Mouse (Mus musculus): Measurements from ENCODE around the gene Ctrc. TPM values are rescaled to one million over a fixed set of nuclear protein-coding genes. Genes with fewer than 3 reads are reported as not detected.
"Not testable (repeated sequence)": the region's sequence is repeated elsewhere in the genome, so short reads cannot be mapped to it uniquely, and the experiment has no call there.

Ctrc gene
- polyA plus RNA-seq, 1 experiment: not detected

- Histone ChIP-seq H3K4me2 (ENCODE audit: low read depth) (no peak overlapping the region), H3ac (ENCODE audit: control insufficient read depth, insufficient read length) (no peak overlapping the region), H3K27me3 (ENCODE audit: control insufficient read depth, insufficient read depth, insufficient read length) (no peaks in the 10 kb centered on the region), H3K36me3 (ENCODE audit: control insufficient read depth, insufficient read depth) (peaks cover 10% of the 10 kb centered on the region), H3K4me3 (no peak overlapping the region), H3K79me2 (ENCODE audit: control insufficient read depth, insufficient read depth) (peaks cover 1% of the 10 kb centered on the region)
- TF ChIP-seq MYOG (IDR thresholded peaks at IDR 0.05; ENCODE audit: control insufficient read depth in 1 of 3, insufficient read depth in 1 of 3, insufficient read length in 2 of 3, low read depth in 2 of 3) (no peak), MAX (IDR thresholded peaks at IDR 0.05; ENCODE audit: low read depth) (no peak), TCF3 (IDR thresholded peaks at IDR 0.05; ENCODE audit: insufficient read length, low read depth) (no peak), POLR2AphosphoS2 (IDR thresholded peaks at IDR 0.05; ENCODE audit: insufficient read length, low read depth) (no peak), USF1 (IDR thresholded peaks at IDR 0.05; ENCODE audit: low read depth) (no peak), TCF12 (IDR thresholded peaks at IDR 0.05; ENCODE audit: insufficient read depth, poor library complexity, severe bottlenecking) (no peak), CEBPB (IDR thresholded peaks at IDR 0.05; ENCODE audit: insufficient read depth, poor library complexity, severe bottlenecking) (no peak), SRF (IDR thresholded peaks at IDR 0.05; ENCODE audit: control insufficient read depth, insufficient read length, low read depth) (no peak), E2F4 (IDR thresholded peaks at IDR 0.05; ENCODE audit: insufficient read depth) (no peak), REST (IDR thresholded peaks at IDR 0.05; ENCODE audit: insufficient read depth, insufficient read length) (no peak), MYOD1 (IDR thresholded peaks at IDR 0.05; ENCODE audit: control insufficient read depth in 1 of 3, insufficient read length in 2 of 3, low read depth in 2 of 3) (no peak), POLR2A (IDR thresholded peaks at IDR 0.05; ENCODE audit: insufficient read length, low read depth) (no peak)
These were observed 61.3 kb downstream of the Ctrc start for GRCm38 (mm10) chr4:141784835-141785234.

GRCm38 (mm10) chr4:141781201-141781985 is 64.8 kb downstream of the Ctrc start:
- no peak for TF ChIP-seq USF1 (IDR thresholded peaks at IDR 0.05; ENCODE audit: low read depth)
- H3K36me3 ChIP-seq (ENCODE audit: control insufficient read depth, insufficient read depth): peaks cover 18% of the 10 kb centered on the region
- H3K4me2 ChIP-seq (ENCODE audit: low read depth): no peak overlapping the region

GRCm38 (mm10) chr4:141779828-141780227 is 66.3 kb downstream of the Ctrc start:
- H3K36me3 ChIP-seq (ENCODE audit: control insufficient read depth, insufficient read depth): peaks cover 18% of the 10 kb centered on the region
- no peaks in the 10 kb centered on the region for H3K79me2 ChIP-seq (ENCODE audit: control insufficient read depth, insufficient read depth)
- H3K4me2 ChIP-seq (ENCODE audit: low read depth): no peak overlapping the region
- H3ac ChIP-seq (ENCODE audit: control insufficient read depth, insufficient read length): no peak overlapping the region
- H3K4me3 ChIP-seq: no peak overlapping the region
- TF ChIP-seq USF1 (IDR thresholded peaks at IDR 0.05; ENCODE audit: low read depth): no peak
- TF ChIP-seq POLR2AphosphoS2 (IDR thresholded peaks at IDR 0.05; ENCODE audit: insufficient read length, low read depth): no peak
- TF ChIP-seq MYOG (IDR thresholded peaks at IDR 0.05; ENCODE audit: control insufficient read depth in 1 of 3, insufficient read depth in 1 of 3, insufficient read length in 2 of 3, low read depth in 2 of 3): no peak
- no peaks in the 10 kb centered on the region for H3K27me3 ChIP-seq (ENCODE audit: control insufficient read depth, insufficient read depth, insufficient read length)

More at GRCm38 (mm10) chr4:141781201-141781985, 64.8 kb downstream of the Ctrc start:
- no peak overlapping the region for H3ac ChIP-seq (ENCODE audit: control insufficient read depth, insufficient read length)
- no peak overlapping the region for H3K4me3 ChIP-seq
- no peaks in the 10 kb centered on the region for H3K79me2 ChIP-seq (ENCODE audit: control insufficient read depth, insufficient read depth)
- no peaks in the 10 kb centered on the region for H3K27me3 ChIP-seq (ENCODE audit: control insufficient read depth, insufficient read depth, insufficient read length)

GRCm38 (mm10) chr4:141773019-141773418 is 73.1 kb downstream of the Ctrc start:
- not testable (repeated sequence) for H3K4me2 ChIP-seq (ENCODE audit: low read depth); H3K79me2 ChIP-seq (ENCODE audit: control insufficient read depth, insufficient read depth); H3K27me3 ChIP-seq (ENCODE audit: control insufficient read depth, insufficient read depth, insufficient read length); H3K4me3 ChIP-seq; H3ac ChIP-seq (ENCODE audit: control insufficient read depth, insufficient read length)
- H3K36me3 ChIP-seq (ENCODE audit: control insufficient read depth, insufficient read depth): peaks cover 19% of the 10 kb centered on the region

- peaks cover 16% of the 10 kb centered on the region for H3K36me3 ChIP-seq (ENCODE audit: control insufficient read depth, insufficient read depth)
- no peak for TF ChIP-seq USF1 (IDR thresholded peaks at IDR 0.05; ENCODE audit: low read depth)
- TF ChIP-seq E2F4 (IDR thresholded peaks at IDR 0.05; ENCODE audit: insufficient read depth): no peak
- TF ChIP-seq MAX (IDR thresholded peaks at IDR 0.05; ENCODE audit: low read depth): no peak
- TF ChIP-seq REST (IDR thresholded peaks at IDR 0.05; ENCODE audit: insufficient read depth, insufficient read length): no peak
- no peak for TF ChIP-seq CEBPB (IDR thresholded peaks at IDR 0.05; ENCODE audit: insufficient read depth, poor library complexity, severe bottlenecking)
- no peak for TF ChIP-seq POLR2A (IDR thresholded peaks at IDR 0.05; ENCODE audit: insufficient read length, low read depth)
- no peak for TF ChIP-seq MYOG (IDR thresholded peaks at IDR 0.05; ENCODE audit: control insufficient read depth in 1 of 3, insufficient read depth in 1 of 3, insufficient read length in 2 of 3, low read depth in 2 of 3)
These were observed 74.3 kb downstream of the Ctrc start for GRCm38 (mm10) chr4:141771823-141772222.

More at GRCm38 (mm10) chr4:141771823-141772222, 74.3 kb downstream of the Ctrc start:
- Histone ChIP-seq H3K4me2 (ENCODE audit: low read depth) (no peak overlapping the region), H3K79me2 (ENCODE audit: control insufficient read depth, insufficient read depth) (no peaks in the 10 kb centered on the region), H3K27me3 (ENCODE audit: control insufficient read depth, insufficient read depth, insufficient read length) (no peaks in the 10 kb centered on the region), H3K4me3 (no peak overlapping the region), H3ac (ENCODE audit: control insufficient read depth, insufficient read length) (no peak overlapping the region)

Measured in myocyte (in vitro differentiated cells).